Comparison of ENCODE assay signal across 18 mouse cellular contexts in genomic region chr19:33167528-33168264, GRCm38 (mm10).
DNase-seq lines count a peak whose midpoint lies in the region; ATAC-seq lines count a peak whose summit lies in the region.
"Had no signal": no experiment of that assay in that cellular context is flagged by ENCODE, and none has a peak within 500 bp of the region (broad histone marks: within the 10 kb centered on the region; RNA-seq: fewer than 3 reads in every experiment).

No protein-coding gene starts in this region.

- WGBS in liver, embryonic 13.5 days (ENCODE audit: insufficient replicate concordance): 67% methylated on average over 17 of the region's 17 CpGs
- 29% methylated on average over 17 of the region's 17 CpGs for WGBS in intestine, embryonic 15.5 days
- WGBS in stomach, embryonic 15.5 days: 30% methylated on average over 17 of the region's 17 CpGs

- H3K4me2 ChIP-seq in liver, embryonic 13.5 days: 0 out of 2 replicates have a peak overlapping the region, but pooled peaks have one; percentile 14
- H3K4me2 ChIP-seq in intestine, embryonic 15.5 days (replicated peaks): peak overlapping the region; percentile 15
- H3K4me2 ChIP-seq in stomach, embryonic 15.5 days: peak overlapping the region; percentile 29; the same call in 1 of the 2 replicates
- H3K4me2 ChIP-seq: forebrain, embryonic 15.5 days; heart, embryonic 11.5 days; limb, embryonic 12.5 days; neural tube, embryonic 15.5 days had no signal

- ATAC-seq in liver, embryonic 13.5 days (ENCODE audit: low read depth): no peak
- ATAC-seq in intestine, embryonic 15.5 days: peak; percentile 56; the same call in 1 of the 2 replicates
- peak; percentile 31; the same call in 1 of the 2 replicates for ATAC-seq in stomach, embryonic 15.5 days (ENCODE audit: insufficient read depth, low FRiP score, low read depth)
- ATAC-seq: CD4-positive, CD25-positive, alpha-beta regulatory T cell, adult 4 months; forebrain, embryonic 15.5 days; inflammation-experienced regulatory T-cells, adult 6 months had no signal

- no peak overlapping the region for H3K27ac ChIP-seq in liver, embryonic 13.5 days
- H3K27ac ChIP-seq in intestine, embryonic 15.5 days: 0 out of 2 replicates have a peak overlapping the region, but pooled peaks have one; percentile 19
- H3K27ac ChIP-seq in stomach, embryonic 15.5 days: peak overlapping the region; percentile 33; the same call in 1 of the 2 replicates
- H3K27ac ChIP-seq: forebrain, embryonic 15.5 days; limb, embryonic 12.5 days; neural tube, embryonic 15.5 days had no signal

- peaks cover 3% of the 10 kb centered on the region; the same call in 1 of the 2 replicates for H3K4me1 ChIP-seq in liver, embryonic 13.5 days (replicated peaks)
- peaks cover 15% of the 10 kb centered on the region; the same call in 1 of the 2 replicates for H3K4me1 ChIP-seq in intestine, embryonic 15.5 days (replicated peaks)
- 0 out of 2 replicates have a peak, but pooled peaks cover 8% of the 10 kb centered on the region for H3K4me1 ChIP-seq in stomach, embryonic 15.5 days
- H3K4me1 ChIP-seq: forebrain, embryonic 15.5 days; limb, embryonic 12.5 days; neural tube, embryonic 15.5 days had no signal

- no peak overlapping the region for H3K4me3 ChIP-seq in liver, embryonic 13.5 days (replicated peaks)
- no peak overlapping the region for H3K4me3 ChIP-seq in intestine, embryonic 15.5 days (replicated peaks)
- H3K4me3 ChIP-seq in stomach, embryonic 15.5 days (replicated peaks): no peak overlapping the region
- H3K4me3 ChIP-seq: forebrain, embryonic 15.5 days; limb, embryonic 12.5 days; megakaryocyte, embryonic 14.5 days; neural tube, embryonic 15.5 days had no signal

- no peak overlapping the region for H3K9ac ChIP-seq in liver, embryonic 13.5 days
- H3K9ac ChIP-seq in intestine, embryonic 15.5 days: no peak overlapping the region
- H3K9ac ChIP-seq in stomach, embryonic 15.5 days: no peak overlapping the region
- H3K9ac ChIP-seq: forebrain, embryonic 15.5 days; limb, embryonic 12.5 days; neural tube, embryonic 15.5 days had no signal

- H3K27me3 ChIP-seq in liver, embryonic 13.5 days: no peaks in the 10 kb centered on the region
- H3K27me3 ChIP-seq in intestine, embryonic 15.5 days (replicated peaks): no peaks in the 10 kb centered on the region
- H3K27me3 ChIP-seq in stomach, embryonic 15.5 days (replicated peaks): no peaks in the 10 kb centered on the region
- H3K27me3 ChIP-seq: forebrain, embryonic 15.5 days; neural tube, embryonic 15.5 days had no signal

- H3K36me3 ChIP-seq in liver, embryonic 13.5 days: no peaks in the 10 kb centered on the region
- H3K36me3 ChIP-seq in intestine, embryonic 15.5 days: no peaks in the 10 kb centered on the region
- H3K36me3 ChIP-seq in stomach, embryonic 15.5 days: no peaks in the 10 kb centered on the region
- H3K36me3 ChIP-seq: forebrain, embryonic 15.5 days; limb, embryonic 12.5 days; neural tube, embryonic 15.5 days had no signal

- no peak for DNase-seq in liver, embryonic 13.5 days
- DNase-seq in liver: no peak
- peak; percentile 19 for DNase-seq in kidney, postnatal 10 days
- DNase-seq in ovary, postnatal 10 days (ENCODE audit: low spot score): no peak
- DNase-seq in frontal cortex, postnatal 25 days (ENCODE audit: low spot score in 2 of 2): no peak
- DNase-seq: adrenal gland, postnatal 25 days; cerebellum, postnatal 14 days; gastrocnemius, postnatal 14 days; heart, postnatal 4 days had no signal

- H3K9me3 ChIP-seq in liver, embryonic 13.5 days (replicated peaks): no peaks in the 10 kb centered on the region
- H3K9me3 ChIP-seq in intestine, embryonic 15.5 days: no peaks in the 10 kb centered on the region
- H3K9me3 ChIP-seq in stomach, embryonic 15.5 days: no peaks in the 10 kb centered on the region
- H3K9me3 ChIP-seq: forebrain, embryonic 15.5 days; limb, embryonic 12.5 days; megakaryocyte, embryonic 14.5 days; neural tube, embryonic 15.5 days had no signal
